Mouse (Mus musculus) adrenal gland, postnatal 4 days (tissue): ENCODE results near the gene Zdhhc14. TPM values are rescaled to one million over a fixed set of nuclear protein-coding genes. Genes with fewer than 3 reads are reported as not detected.

Experiments
- DNase-seq, 2 experiments: peaks; one replicate each; pipeline ENCODE4 v3.0.0; 2021 to 2022; ENCODE audit warnings: low spot score in 2 of 2, mixed read lengths in 2 of 2
- total RNA-seq, 2 experiments: library from RNA; stranded (reverse); gene quantifications; 2 replicates each; pipeline ENCODE4 v1.2.3; 2021

Zdhhc14 gene
- total RNA-seq, 2 experiments from 2014 or later: 7.6 to 8.2 TPM

- DNase-seq: no peak
Measured at GRCm38 (mm10) chr17:5768164-5768705, 275.9 kb downstream of the Zdhhc14 start.

- no peak for DNase-seq
Measured at GRCm38 (mm10) chr17:5768810-5769520, 276.6 kb downstream of the Zdhhc14 start.

- peak in 1 of 2 experiments; percentile 35 for DNase-seq
Measured at GRCm38 (mm10) chr17:5769776-5770175, 277.4 kb downstream of the Zdhhc14 start.

GRCm38 (mm10) chr17:5770265-5771249 is 278.2 kb downstream of the Zdhhc14 start:
- no peak for DNase-seq

- DNase-seq: no peak
Measured at GRCm38 (mm10) chr17:5780213-5780975, 288.0 kb downstream of the Zdhhc14 start.

GRCm38 (mm10) chr17:5785238-5785637 is 292.9 kb downstream of the Zdhhc14 start:
- DNase-seq: no peak

- no peak for DNase-seq
Measured at GRCm38 (mm10) chr17:5792164-5792791, 299.9 kb downstream of the Zdhhc14 start.

- DNase-seq: no peak
Measured at GRCm38 (mm10) chr17:5793593-5793992, 301.2 kb downstream of the Zdhhc14 start.

GRCm38 (mm10) chr17:5794276-5794675 is 301.9 kb downstream of the Zdhhc14 start:
- DNase-seq: no peak

- DNase-seq: no peak
Measured at GRCm38 (mm10) chr17:5795369-5795768, 303.0 kb downstream of the Zdhhc14 start.

GRCm38 (mm10) chr17:5795878-5796277 is 303.5 kb downstream of the Zdhhc14 start:
- DNase-seq: no peak

GRCm38 (mm10) chr17:5797124-5797760 is 304.9 kb downstream of the Zdhhc14 start:
- peak; percentile 23 to 36 for DNase-seq

GRCm38 (mm10) chr17:5798221-5798801 is 306.0 kb downstream of the Zdhhc14 start:
- DNase-seq: no peak

GRCm38 (mm10) chr17:5798900-5799299 is 306.5 kb downstream of the Zdhhc14 start:
- DNase-seq: no peak

GRCm38 (mm10) chr17:5799396-5800021 is 307.2 kb downstream of the Zdhhc14 start:
- no peak for DNase-seq

- DNase-seq: no peak
Measured at GRCm38 (mm10) chr17:5800254-5800653, 307.9 kb downstream of the Zdhhc14 start.

- no peak for DNase-seq
Measured at GRCm38 (mm10) chr17:5800824-5801560, 308.6 kb downstream of the Zdhhc14 start.
